Mouse (Mus musculus) ES-E14 (cell line): ENCODE data around the gene Bhlhe41.

Experiments used
- CHD2 ChIP-seq: IDR thresholded peaks from 2 replicates; pipeline ENCODE4 v1.6.1; 2014; ENCODE audit warnings: mild to moderate bottlenecking, low read depth, low read length, inconsistent platforms
- HCFC1 ChIP-seq: IDR thresholded peaks from 2 replicates; pipeline ENCODE4 v1.6.1; 2012; ENCODE audit warnings: low read length, inconsistent platforms, borderline replicate concordance; ENCODE audit not compliant: insufficient read depth
- MAFK ChIP-seq: IDR thresholded peaks from 2 replicates; pipeline ENCODE4 v1.6.1; 2014; ENCODE audit warnings: mild to moderate bottlenecking, low read depth, low read length, inconsistent platforms; ENCODE audit not compliant: insufficient read depth
- ZC3H11A ChIP-seq: IDR thresholded peaks from 2 replicates; pipeline ENCODE4 v1.6.1; 2012; ENCODE audit warnings: low read depth, mild to moderate bottlenecking, inconsistent platforms, low read length, borderline replicate concordance
- ZNF384 ChIP-seq: IDR thresholded peaks from 2 replicates; pipeline ENCODE4 v1.6.1; 2012; ENCODE audit warnings: low read depth, low read length, inconsistent platforms

- TF ChIP-seq ZC3H11A = no peak
- no peak for TF ChIP-seq MAFK
- TF ChIP-seq CHD2 = no peak
- no peak for TF ChIP-seq HCFC1
- no peak for TF ChIP-seq ZNF384
Measured at GRCm38 (mm10) chr6:145826305-145826704, 39.1 kb downstream of the Bhlhe41 start.
